Mouse (Mus musculus): ENCODE data around the gene Actl10. TPM values are rescaled to one million over a fixed set of nuclear protein-coding genes. Genes with fewer than 3 reads are reported as not detected.

Actl10 gene
- total and polyA plus RNA-seq, 3 experiments = 0.35 to 0.79 TPM; not detected in 1

- TF ChIP-seq NRF1 (IDR thresholded peaks at IDR 0.05; ENCODE audit: insufficient read depth, low read depth, low read length, poor library complexity, severe bottlenecking) (no peak), SIN3A (IDR thresholded peaks at IDR 0.05; ENCODE audit: low read length) (peak; percentile 33)
Observed at GRCm38 (mm10) chr2:154538710-154539109, 12.9 kb upstream of the Actl10 start (continued).

GRCm38 (mm10) chr2:154539720-154540119 is 11.9 kb upstream of the Actl10 start:
- Histone ChIP-seq H3K27ac (ENCODE audit: control insufficient read depth, low read depth, low read length) (no peak overlapping the region), H3K4me3 (ENCODE audit: control insufficient read depth in 1 of 2, insufficient read depth in 1 of 2, low read depth in 2 of 2, low read length in 2 of 2) (no peak overlapping the region), H3K27me3 (ENCODE audit: control insufficient read depth in 1 of 2, insufficient read depth in 2 of 2, low read length in 2 of 2) (no peaks in the 10 kb centered on the region), H3K9me3 (replicated peaks; ENCODE audit: insufficient read depth, low read length) (no peaks in the 10 kb centered on the region), H3K9ac (ENCODE audit: control insufficient read depth, low read depth, low read length, poor library complexity, severe bottlenecking) (no peak overlapping the region), H3K79me2 (ENCODE audit: control insufficient read depth, insufficient read depth, low read length, poor library complexity) (no peaks in the 10 kb centered on the region), H3K4me1 (ENCODE audit: control insufficient read depth in 1 of 2, insufficient read depth in 2 of 2, low read length in 2 of 2) (peaks cover 5 to 10% of the 10 kb centered on the region in 2 experiments; a peak in 3 of 4 replicates), H3K36me3 (ENCODE audit: control insufficient read depth in 1 of 2, insufficient read depth in 2 of 2, low read length in 2 of 2) (peaks cover 7 to 9% of the 10 kb centered on the region in 2 experiments)
- DNase-seq (ENCODE audit: low read depth, low spot score) = peak; percentile 50
- TF ChIP-seq KAT2A (conservative IDR thresholded peaks at IDR 0.05; ENCODE audit: low read depth, low read length) = no peak
- no peak for TF ChIP-seq MEF2A (IDR thresholded peaks at IDR 0.05; ENCODE audit: extremely low read depth, insufficient replicate concordance, low read depth, low read length, poor library complexity, severe bottlenecking)
- TF ChIP-seq USF2 (IDR thresholded peaks at IDR 0.05; ENCODE audit: borderline replicate concordance in 1 of 2, insufficient read depth in 1 of 2, low read depth in 1 of 2, low read length in 2 of 2) = no peak
- no peak for TF ChIP-seq MYB (IDR thresholded peaks at IDR 0.05; ENCODE audit: low read depth, low read length)
- TF ChIP-seq CHD1 (IDR thresholded peaks at IDR 0.05; ENCODE audit: low read depth, low read length) = no peak
- no peak for TF ChIP-seq POLR2A (IDR thresholded peaks at IDR 0.05; ENCODE audit: control insufficient read depth in 1 of 2, insufficient read depth in 1 of 2, low read depth in 1 of 2, low read length in 2 of 2, poor library complexity in 1 of 2)
- no peak for TF ChIP-seq ZMIZ1 (IDR thresholded peaks at IDR 0.05; ENCODE audit: low read depth, low read length)
- TF ChIP-seq ETS1 (IDR thresholded peaks at IDR 0.05; ENCODE audit: low read depth, low read length) = no peak
- peak; percentile 57 for TF ChIP-seq RAD21 (IDR thresholded peaks at IDR 0.05; ENCODE audit: low read depth, low read length)
- peak; percentile 65 for TF ChIP-seq SMC3 (IDR thresholded peaks at IDR 0.05; ENCODE audit: low read depth, low read length)
- peak in 2 of 3 experiments; percentile 23 to 62; a peak in 4 of 6 replicates for TF ChIP-seq CTCF (IDR thresholded peaks at IDR 0.05 in 2 of 3, conservative IDR thresholded peaks at IDR 0.05 in 1 of 3; ENCODE audit: control insufficient read depth in 1 of 3, insufficient read depth in 1 of 3, low read depth in 2 of 3, low read length in 3 of 3, poor library complexity in 1 of 3, severe bottlenecking in 1 of 3)
- TF ChIP-seq MAX (IDR thresholded peaks at IDR 0.05; ENCODE audit: low read length) = no peak
- TF ChIP-seq ZC3H11A (IDR thresholded peaks at IDR 0.05; ENCODE audit: low read depth, low read length) = peak; percentile 19; the same call in 1 of the 2 replicates
- TF ChIP-seq ELF1 (IDR thresholded peaks at IDR 0.05; ENCODE audit: low read depth, low read length) = no peak
- no peak for TF ChIP-seq TBP (IDR thresholded peaks at IDR 0.05; ENCODE audit: low read depth, low read length)

GRCm38 (mm10) chr2:154541630-154542029 is 9.9 kb upstream of the Actl10 start:
- TF ChIP-seq POLR2A (IDR thresholded peaks at IDR 0.05; ENCODE audit: control insufficient read depth in 1 of 2, insufficient read depth in 1 of 2, low read depth in 1 of 2, low read length in 2 of 2, poor library complexity in 1 of 2) = no peak
- no peak for TF ChIP-seq MAZ (IDR thresholded peaks at IDR 0.05; ENCODE audit: low read depth, low read length)
- 0 out of 2 replicates have a peak, but pooled peaks have one; percentile 13 for TF ChIP-seq ZNF384 (IDR thresholded peaks at IDR 0.05; ENCODE audit: low read depth, low read length)
- no peak for TF ChIP-seq MAX (IDR thresholded peaks at IDR 0.05; ENCODE audit: low read length)
- TF ChIP-seq RAD21 (IDR thresholded peaks at IDR 0.05; ENCODE audit: low read depth, low read length) = peak; percentile 41
- TF ChIP-seq CHD2 (IDR thresholded peaks at IDR 0.05; ENCODE audit: low read length) = no peak
- TF ChIP-seq CTCF (IDR thresholded peaks at IDR 0.05 in 2 of 3, conservative IDR thresholded peaks at IDR 0.05 in 1 of 3; ENCODE audit: control insufficient read depth in 1 of 3, insufficient read depth in 1 of 3, low read depth in 2 of 3, low read length in 3 of 3, poor library complexity in 1 of 3, severe bottlenecking in 1 of 3) = peak in 2 of 3 experiments; percentile 21 to 49; a peak in 3 of 6 replicates
- TF ChIP-seq SMC3 (IDR thresholded peaks at IDR 0.05; ENCODE audit: low read depth, low read length) = peak; percentile 53
- no peak for TF ChIP-seq POLR2AphosphoS5 (IDR thresholded peaks at IDR 0.05; ENCODE audit: borderline replicate concordance, low read depth, low read length)
- no peak for TF ChIP-seq RCOR1 (IDR thresholded peaks at IDR 0.05; ENCODE audit: low read depth, low read length)
- Histone ChIP-seq H3K4me3 (ENCODE audit: control insufficient read depth in 1 of 2, insufficient read depth in 1 of 2, low read depth in 2 of 2, low read length in 2 of 2) (no peak overlapping the region), H3K36me3 (ENCODE audit: control insufficient read depth in 1 of 2, insufficient read depth in 2 of 2, low read length in 2 of 2) (peaks cover 5 to 9% of the 10 kb centered on the region in 2 experiments)

More at GRCm38 (mm10) chr2:154541630-154542029, 9.9 kb upstream of the Actl10 start:
- Histone ChIP-seq H3K79me2 (ENCODE audit: control insufficient read depth, insufficient read depth, low read length, poor library complexity) (no peaks in the 10 kb centered on the region), H3K9me3 (replicated peaks; ENCODE audit: insufficient read depth, low read length) (no peaks in the 10 kb centered on the region), H3K27ac (ENCODE audit: control insufficient read depth, low read depth, low read length) (no peak overlapping the region), H3K9ac (ENCODE audit: control insufficient read depth, low read depth, low read length, poor library complexity, severe bottlenecking) (no peak overlapping the region), H3K4me1 (ENCODE audit: control insufficient read depth in 1 of 2, insufficient read depth in 2 of 2, low read length in 2 of 2) (peaks cover 5 to 10% of the 10 kb centered on the region in 2 experiments; a peak in 3 of 4 replicates), H3K27me3 (ENCODE audit: control insufficient read depth in 1 of 2, insufficient read depth in 2 of 2, low read length in 2 of 2) (no peaks in the 10 kb centered on the region)
- peak; percentile 45 for DNase-seq (ENCODE audit: low read depth, low spot score)

All from MEL (cell line).